Mouse (Mus musculus) adrenal gland, adult 8-10 months (tissue): ENCODE results near the gene Lrrc28. TPM values are rescaled to one million over a fixed set of nuclear protein-coding genes. Genes with fewer than 3 reads are reported as not detected.
A peak's percentile ranks its signal among the peaks of the same experiment; 100 is the strongest.

Experiments
- DNase-seq: peaks from one replicate; pipeline ENCODE4 v3.0.0; 2022
- total RNA-seq, 4 experiments: library from RNA; stranded (reverse); gene quantifications; 2 replicates each; pipeline ENCODE4 v1.2.4; 2022

The Lrrc28 gene
- total RNA-seq, 4 experiments from 2014 or later: 24.7 to 32.5 (median 27.5) TPM

DNA sequence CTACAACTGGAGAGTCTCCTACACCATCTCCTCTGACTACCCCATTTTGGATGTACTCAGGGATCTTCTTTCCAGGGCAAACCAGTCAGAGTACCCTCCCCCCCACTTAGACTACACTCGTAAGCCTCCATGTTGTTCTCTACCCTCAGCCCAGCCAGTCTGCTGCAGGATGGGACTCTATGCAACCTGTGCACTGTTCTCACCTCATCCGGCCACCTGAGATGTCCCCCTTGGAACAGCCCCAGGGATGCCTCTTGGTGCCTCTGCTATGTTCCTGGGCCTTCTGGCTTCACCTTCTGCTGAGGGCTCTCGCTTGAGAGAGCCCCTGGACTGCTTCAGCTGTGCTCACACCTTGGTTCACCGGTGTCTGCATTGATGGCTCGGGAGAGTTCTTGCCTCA, 158.7 kb downstream of the Lrrc28 start:
- no peak for DNase-seq

DNA sequence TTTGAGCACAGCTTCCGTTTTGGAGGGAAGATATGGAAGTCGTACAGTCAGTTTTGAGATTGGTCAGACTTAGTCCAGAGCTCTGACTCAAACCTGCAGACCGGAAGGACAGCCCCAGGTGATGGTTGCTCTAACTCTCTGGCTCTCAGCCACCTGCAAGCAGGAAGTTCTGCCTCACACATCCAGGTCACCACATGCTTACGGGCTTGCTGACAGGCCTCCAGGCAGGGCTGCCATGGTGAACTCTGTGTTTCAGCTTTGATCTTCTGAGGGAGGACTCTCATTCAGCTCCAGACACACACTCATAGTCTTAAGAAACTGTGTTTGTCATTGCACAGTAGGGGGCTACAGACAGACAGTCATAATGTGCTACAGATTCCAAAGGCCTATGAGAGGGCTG, 161.4 kb downstream of the Lrrc28 start:
- no peak for DNase-seq

DNA sequence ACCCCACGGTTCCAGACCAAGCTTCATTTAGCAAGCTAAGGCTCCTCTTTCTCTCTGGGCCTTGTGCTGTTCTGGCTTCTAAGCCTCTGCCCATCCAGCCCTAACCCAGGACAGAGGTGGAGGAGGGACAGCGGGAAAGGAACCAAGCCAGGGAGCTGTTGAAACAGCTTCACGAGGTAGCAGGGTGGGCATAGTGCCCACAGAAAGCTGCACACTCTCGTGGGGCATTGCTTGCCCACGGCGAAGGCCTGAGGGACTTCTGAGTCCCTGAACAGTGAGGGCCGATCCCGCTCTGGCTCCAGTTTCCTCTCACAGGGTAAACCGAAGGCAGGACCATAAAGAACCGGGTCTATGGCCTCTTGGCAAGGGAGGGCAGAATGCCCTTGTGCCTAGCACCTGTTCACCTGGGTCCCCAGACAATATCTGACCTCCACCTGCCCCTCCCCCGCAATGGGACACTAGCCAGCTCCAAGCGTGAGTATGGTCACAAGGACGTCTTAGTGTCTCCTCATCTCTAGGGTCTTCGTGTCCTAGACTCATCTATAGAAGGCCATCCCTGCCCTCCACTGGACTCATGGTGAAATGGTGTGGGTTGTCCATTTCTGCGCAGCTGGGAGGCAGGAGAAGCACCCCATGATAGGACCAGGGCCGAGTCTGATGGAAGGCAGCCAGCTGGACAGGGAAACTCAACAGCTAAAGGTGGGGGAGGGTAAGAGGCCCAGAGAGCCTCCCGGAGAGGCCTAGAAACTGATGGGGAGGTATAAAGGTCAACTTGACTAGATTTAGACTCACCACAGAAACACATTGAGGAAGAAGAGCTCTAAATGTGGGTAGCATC, 165.3 kb downstream of the Lrrc28 start:
- no peak for DNase-seq

DNA sequence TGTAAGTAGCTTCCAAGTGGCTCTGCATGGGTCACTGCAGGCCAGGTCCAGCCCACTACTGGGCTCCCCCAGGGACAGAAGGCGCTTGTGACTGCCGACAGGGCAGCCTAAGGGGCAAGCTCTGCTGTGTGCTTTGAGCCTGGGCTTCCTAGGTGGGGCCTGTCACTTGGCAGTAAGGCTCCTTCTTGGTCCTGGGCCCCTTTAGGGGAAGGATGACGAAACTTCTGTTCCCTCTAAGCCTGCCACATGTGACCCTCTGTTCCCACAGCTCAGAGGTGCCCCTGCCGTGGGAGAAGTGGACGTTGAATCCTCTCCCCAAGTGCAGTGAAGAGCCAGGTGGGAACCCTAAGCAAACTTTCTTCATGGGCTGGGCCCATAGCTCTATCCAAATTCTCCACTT, 165.9 kb downstream of the Lrrc28 start:
- DNase-seq: no peak

DNA sequence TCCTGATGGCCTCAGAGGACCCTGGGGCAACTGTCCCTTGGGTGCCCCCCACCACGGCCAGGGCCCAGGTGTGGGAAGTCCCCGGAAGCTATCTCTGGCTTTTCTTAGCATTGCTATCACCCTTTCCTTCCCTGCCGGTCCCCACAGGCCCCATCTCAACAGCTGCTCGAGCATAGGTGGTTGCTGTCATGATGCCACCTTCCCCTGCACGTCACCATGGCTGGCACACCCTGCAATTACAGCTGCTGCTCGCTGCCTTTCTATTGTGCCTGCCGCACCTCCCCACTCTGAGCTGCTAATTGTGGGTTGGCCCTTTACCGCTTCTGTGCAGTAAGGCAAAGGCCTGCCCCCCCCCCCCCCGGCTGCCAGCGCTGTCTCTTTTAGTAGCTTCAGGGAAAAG, 167.1 kb downstream of the Lrrc28 start:
- DNase-seq: no peak

DNA sequence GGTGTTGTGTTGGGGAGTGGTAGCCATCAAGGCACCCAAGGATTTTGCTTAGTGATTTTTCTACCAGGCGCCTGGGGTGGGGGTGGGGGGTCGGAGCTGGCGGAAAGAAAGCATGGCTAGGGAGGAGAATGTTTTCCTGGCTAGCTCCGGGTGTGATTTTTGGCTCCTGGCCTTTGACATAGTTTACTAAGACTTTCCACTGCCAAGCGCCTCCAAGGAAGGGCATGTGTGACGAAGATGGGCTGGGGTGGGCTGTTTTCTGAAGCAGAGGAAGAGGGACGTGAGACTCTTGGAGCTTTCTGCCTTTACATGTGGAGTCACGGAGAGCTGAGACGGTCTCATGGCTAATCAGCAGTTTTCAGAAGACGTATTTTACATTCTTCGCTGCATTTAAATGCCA, 173.8 kb downstream of the Lrrc28 start:
- no peak for DNase-seq

DNA sequence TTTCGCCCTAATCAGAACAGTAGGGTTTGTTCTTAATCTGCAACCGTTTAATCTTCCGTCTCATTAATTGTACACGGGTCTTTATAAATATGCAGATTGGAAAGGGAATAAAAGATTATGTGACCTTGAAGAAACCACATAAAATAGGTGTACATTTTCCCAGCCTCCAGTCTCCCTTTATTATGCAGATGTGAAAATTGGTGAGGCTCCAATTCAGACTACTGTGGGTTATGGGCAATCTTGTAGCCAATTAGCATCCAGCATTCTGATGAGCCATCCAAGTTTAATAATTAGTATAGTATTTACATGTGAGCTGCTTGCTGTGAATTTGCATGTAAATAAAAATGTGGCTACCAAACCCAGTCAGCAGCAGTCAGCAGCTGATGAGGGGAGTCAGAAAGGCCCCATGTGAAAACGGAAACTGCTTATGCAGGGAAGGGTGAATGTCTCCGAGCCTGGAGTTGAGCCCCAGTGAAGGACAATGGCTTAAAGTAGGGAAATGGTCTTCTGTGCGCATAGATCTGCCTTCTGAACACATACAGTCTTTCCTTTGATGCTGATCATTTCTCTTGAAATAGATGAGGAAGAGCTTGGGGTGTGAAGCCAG, 176.2 kb downstream of the Lrrc28 start:
- DNase-seq: no peak

DNA sequence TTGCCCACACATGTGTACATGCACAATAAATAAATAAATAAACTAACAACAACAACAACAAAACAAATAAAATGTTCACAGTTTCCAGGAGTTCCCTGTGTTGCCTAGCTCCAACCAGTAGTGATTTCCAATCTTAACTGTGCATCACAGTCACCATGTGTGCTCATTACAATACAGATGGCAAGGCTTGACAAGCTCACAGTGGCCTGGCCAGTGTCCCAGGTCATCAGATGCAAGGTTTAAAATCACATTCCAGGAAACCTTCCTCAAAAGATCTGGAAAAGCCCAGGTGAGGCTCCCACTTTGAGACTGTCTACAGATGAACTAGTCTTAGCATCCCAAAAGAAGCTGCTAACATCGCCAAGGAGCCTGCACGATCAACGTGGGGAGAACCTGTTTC, 176.9 kb downstream of the Lrrc28 start:
- no peak for DNase-seq

DNA sequence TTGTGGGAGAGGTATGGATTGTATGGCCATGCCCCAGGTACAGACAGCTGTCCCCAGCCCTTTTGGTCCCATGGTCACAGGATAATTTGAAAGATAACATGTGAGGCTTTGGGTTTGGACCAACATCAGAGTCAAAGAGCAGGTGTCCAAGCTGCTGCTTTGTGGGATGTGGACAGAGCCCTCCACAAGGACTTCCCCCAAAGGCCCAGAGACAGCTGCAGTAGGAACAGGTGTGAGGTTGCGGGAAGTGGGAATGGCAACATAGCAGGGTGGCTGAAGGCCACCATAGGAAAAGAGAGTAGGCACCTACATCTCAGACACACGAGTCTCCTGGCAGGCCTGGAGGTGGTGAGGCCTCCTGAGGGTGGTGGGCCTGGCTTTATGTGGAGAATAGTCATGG, 178.7 kb downstream of the Lrrc28 start:
- no peak for DNase-seq

DNA sequence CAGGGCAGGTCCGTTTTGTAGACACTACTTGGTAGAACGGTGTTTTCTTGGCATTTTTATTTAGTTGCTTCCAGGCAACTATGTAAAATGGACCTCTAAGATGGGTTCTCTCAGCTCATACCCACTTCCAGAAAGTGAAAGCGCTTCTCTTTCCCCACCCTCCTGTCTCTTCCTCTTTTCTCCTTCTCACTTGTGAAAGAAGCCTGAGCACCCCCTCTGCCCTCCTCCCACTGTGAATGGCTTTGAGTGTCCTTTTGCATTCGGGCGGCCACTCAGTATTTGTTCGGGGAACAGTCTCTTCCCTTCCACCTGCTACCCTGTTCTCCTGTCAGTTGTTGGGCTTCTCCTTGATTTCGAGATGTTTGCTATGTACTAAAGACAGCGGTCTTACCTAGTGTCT, 180.4 kb downstream of the Lrrc28 start:
- no peak for DNase-seq

DNA sequence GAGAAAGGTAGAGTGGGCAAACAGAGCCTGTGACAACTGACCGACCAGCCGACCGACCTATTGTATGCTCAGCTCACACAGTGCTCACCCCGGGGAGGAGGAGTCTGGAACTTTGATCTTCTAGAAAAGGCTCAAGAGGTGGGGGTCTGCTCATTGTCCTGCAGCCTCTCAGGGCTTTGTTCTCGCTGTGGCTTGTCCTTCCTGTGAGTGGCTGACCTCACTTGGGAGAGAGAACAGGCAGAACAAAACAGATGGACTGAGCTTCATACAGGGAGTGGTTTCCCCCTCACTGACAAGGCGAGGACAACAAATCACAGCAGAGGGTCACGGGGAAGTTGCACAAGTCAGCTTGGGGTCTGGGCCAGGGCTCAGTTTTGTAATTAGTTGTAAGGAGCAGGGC, 181.5 kb downstream of the Lrrc28 start:
- DNase-seq: peak; percentile 70

Other genes with a start within 250 kb of the Lrrc28 start
- 10 to 100 TPM; 41.4 to 55.0 (median 44.1) TPM for gene Ttc23, start 2.1 kb upstream of the Lrrc28 start, total RNA-seq
- gene Synm, start 114.5 kb upstream of the Lrrc28 start, total RNA-seq: 10 to 100 TPM; 10.1 to 18.0 (median 12.0) TPM